8 mouse cellular contexts compared by ENCODE assay signal in the genomic region with DNA sequence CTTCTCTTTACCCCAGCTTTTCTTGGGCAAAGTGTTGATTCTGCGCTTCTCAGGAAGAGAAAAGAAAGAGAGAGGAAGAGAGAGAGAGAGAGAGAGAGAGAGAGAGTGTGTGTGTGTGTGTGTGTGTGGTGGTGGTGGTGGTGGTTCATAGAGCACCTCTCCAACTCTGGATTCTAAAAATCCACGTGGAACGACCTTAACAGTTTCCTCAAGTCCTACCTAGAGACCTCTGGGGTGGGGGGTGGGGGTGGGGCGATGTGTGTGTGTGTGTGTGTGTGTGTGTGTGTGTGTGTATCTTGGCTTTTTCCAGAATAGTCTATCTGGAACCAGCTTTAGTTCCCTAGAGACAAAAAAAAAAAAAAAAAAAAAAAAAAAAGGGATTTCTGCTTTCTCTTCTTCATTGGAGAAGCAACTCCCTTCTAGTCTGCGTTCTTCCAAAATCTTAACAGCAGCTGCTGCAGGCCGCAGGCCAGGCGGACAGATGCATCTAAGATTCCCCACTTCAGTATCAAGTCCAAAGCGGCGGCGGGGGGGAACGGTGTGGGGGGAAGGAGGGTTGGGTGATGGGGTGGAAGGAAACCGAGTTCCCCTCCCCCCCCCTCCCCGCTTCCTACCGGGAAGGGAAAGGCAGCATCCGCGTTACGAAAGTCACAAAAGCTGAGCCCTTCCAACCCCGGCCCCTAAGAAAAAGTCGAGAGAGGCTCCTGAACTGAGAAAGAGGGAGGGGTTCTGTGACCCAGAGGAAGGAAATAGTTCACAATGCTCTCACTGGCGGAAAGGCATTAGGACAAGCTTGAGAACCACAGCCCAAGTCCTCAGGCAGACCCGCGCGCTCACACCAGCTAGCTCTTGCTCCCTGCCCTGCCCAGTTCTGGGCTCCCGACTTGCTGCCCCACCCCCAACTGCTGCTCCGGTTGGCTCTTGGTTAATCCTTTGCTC. TPM values are rescaled to one million over a fixed set of nuclear protein-coding genes. Genes with fewer than 3 reads are reported as not detected.
DNase-seq lines count a peak whose midpoint lies in the region; ATAC-seq and TF ChIP-seq lines count a peak whose summit lies in the region.

No protein-coding gene starts in this region.

- H3K9ac ChIP-seq in heart, postnatal 0 days (replicated peaks; ENCODE audit: low read depth, low read length), result peak overlapping the region; percentile 91

- no peak for TF ChIP-seq CTCF in heart, postnatal 0 days (IDR thresholded peaks at IDR 0.05; ENCODE audit: low read depth)
- no peak for TF ChIP-seq CTCF in thymus, adult 2 months (IDR thresholded peaks at IDR 0.05; ENCODE audit: borderline replicate concordance, control insufficient read depth, extremely low read depth, insufficient read depth, low read length, poor library complexity)

- 1% methylated on average over 25 of the region's 25 CpGs for WGBS in forebrain, embryonic 10.5 days
- under 1% methylated on average over 24 of the region's 25 CpGs for WGBS in heart, postnatal 0 days
- 3% methylated on average over 25 of the region's 25 CpGs for WGBS in thymus, adult 2 months

- peaks cover 14% of the 10 kb centered on the region for H3K36me3 ChIP-seq in forebrain, embryonic 10.5 days (replicated peaks)
- peaks cover 14% of the 10 kb centered on the region for H3K36me3 ChIP-seq in heart, postnatal 0 days (replicated peaks; ENCODE audit: control insufficient read depth, insufficient read depth, low read length)
- H3K36me3 ChIP-seq in thymus, adult 2 months (ENCODE audit: control insufficient read depth, insufficient read depth, low read length), result no peaks in the 10 kb centered on the region

- DNase-seq in 3T3-L1 (ENCODE audit: low read depth, low spot score), result peak; percentile 97
- peak; percentile 66 for DNase-seq in adrenal gland, adult 8-10 months
- peak; percentile 75 for DNase-seq in forebrain, embryonic 10.5 days (ENCODE audit: extremely low spot score, low spot score)
- DNase-seq in heart, postnatal 0 days (ENCODE audit: low spot score), result peak; percentile 88
- peak; percentile 90 to 95 for DNase-seq in kidney, postnatal 25 days
- peak; percentile 89 for DNase-seq in lung, postnatal 36 days
- peak; percentile 85 for DNase-seq in skeletal muscle tissue, adult 2 months (ENCODE audit: low read depth, low spot score)
- DNase-seq in thymus, adult 2 months, result no peak

- no peaks in the 10 kb centered on the region for H3K27me3 ChIP-seq in forebrain, embryonic 10.5 days (ENCODE audit: poor library complexity, severe bottlenecking)
- no peaks in the 10 kb centered on the region for H3K27me3 ChIP-seq in heart, postnatal 0 days (ENCODE audit: control insufficient read depth, insufficient read depth, low read length)
- H3K27me3 ChIP-seq in thymus, adult 2 months (ENCODE audit: control insufficient read depth, insufficient read depth, low read length), result peaks cover 4% of the 10 kb centered on the region; the same call in 1 of the 2 replicates

- H3K4me2 ChIP-seq in heart, postnatal 0 days (ENCODE audit: low read depth, low read length), result peak overlapping the region; percentile 84

- H3K27ac ChIP-seq in forebrain, embryonic 10.5 days, result peak overlapping the region; percentile 91
- H3K27ac ChIP-seq in heart, postnatal 0 days (ENCODE audit: low read depth), result peak overlapping the region; percentile 98
- H3K27ac ChIP-seq in thymus, adult 2 months (ENCODE audit: control insufficient read depth, insufficient read depth, low read length), result no peak overlapping the region

- no peaks in the 10 kb centered on the region for H3K9me3 ChIP-seq in forebrain, embryonic 10.5 days
- no peaks in the 10 kb centered on the region for H3K9me3 ChIP-seq in heart, postnatal 0 days (replicated peaks; ENCODE audit: control insufficient read depth, low read length)

- no peak for TF ChIP-seq POLR2A in thymus, adult 2 months (IDR thresholded peaks at IDR 0.05; ENCODE audit: control insufficient read depth, extremely low read depth, insufficient read depth, low read length, poor library complexity)

- peaks cover 46% of the 10 kb centered on the region for H3K4me1 ChIP-seq in forebrain, embryonic 10.5 days
- peaks cover 12% of the 10 kb centered on the region for H3K4me1 ChIP-seq in heart, postnatal 0 days (ENCODE audit: control insufficient read depth, insufficient read depth)
- no peaks in the 10 kb centered on the region for H3K4me1 ChIP-seq in thymus, adult 2 months (replicated peaks; ENCODE audit: control insufficient read depth, insufficient read depth, low read length)

- ATAC-seq in heart, postnatal 0 days (ENCODE audit: insufficient read depth, low read depth), result peak; percentile 21

- peak overlapping the region; percentile 80 for H3K4me3 ChIP-seq in forebrain, embryonic 10.5 days
- H3K4me3 ChIP-seq in heart, postnatal 0 days (ENCODE audit: low read depth, low read length), result peak overlapping the region; percentile 72
- H3K4me3 ChIP-seq in thymus, adult 2 months (ENCODE audit: control insufficient read depth, insufficient read depth, low read length), result no peak overlapping the region

- no peak; the same call in none of the 2 replicates for TF ChIP-seq EP300 in heart, postnatal 0 days (IDR thresholded peaks at IDR 0.05; ENCODE audit: low read depth)

RNA-seq across cellular contexts. Expression of a gene that starts 1.0 kb away (rescaled TPM):
- total RNA-seq in adrenal gland, adult 8-10 months (2022), result 10 to 100 TPM; 14.5 to 41.9 (median 15.6) TPM
- 15.7 and 15.9 TPM in 2 replicates for polyA plus RNA-seq in forebrain, embryonic 10.5 days (2016; fragmentation: Nextera tagmentation; extraction: Ambion mirVana)
- 93.8 and 100 TPM in 2 replicates for total RNA-seq in heart, postnatal 0 days (2014; rRNA removed; ENCODE audit: low replicate concordance)
- 19.9 TPM in 2 replicates for polyA plus RNA-seq in heart, postnatal 0 days (2015; fragmentation: Nextera tagmentation; extraction: Ambion mirVana)
- 2.9 and 3.8 TPM in 2 replicates for polyA plus RNA-seq in thymus, adult 2 months (2012; rRNA removed)
